Comparison of ENCODE assay signal across 22 mouse cellular contexts in genomic region chr2:58323274-58323673, GRCm38 (mm10). TPM values are rescaled to one million over a fixed set of nuclear protein-coding genes. Genes with fewer than 3 reads are reported as not detected.
A peak's percentile ranks its signal among the peaks of the same experiment; 100 is the strongest.
DNase-seq lines count a peak whose midpoint lies in the region; ATAC-seq lines count a peak whose summit lies in the region.
"Had no signal": no experiment of that assay in that cellular context is flagged by ENCODE, and none has a peak within 500 bp of the region (broad histone marks: within the 10 kb centered on the region; RNA-seq: fewer than 3 reads in every experiment).

No protein-coding gene starts in this region.

- H3K4me2 ChIP-seq in kidney, embryonic 14.5 days (replicated peaks; ENCODE audit: low read depth, low read length), result no peak overlapping the region
- H3K4me2 ChIP-seq: embryonic facial prominence, embryonic 15.5 days had no signal

- no peaks in the 10 kb centered on the region for H3K27me3 ChIP-seq in kidney, embryonic 14.5 days (ENCODE audit: control insufficient read depth, insufficient read depth, low read length)
- H3K27me3 ChIP-seq: embryonic facial prominence, embryonic 15.5 days; heart, embryonic 15.5 days; hindbrain, embryonic 13.5 days had no signal

- no peak overlapping the region for H3K4me3 ChIP-seq in kidney, embryonic 14.5 days (ENCODE audit: low read length)
- H3K4me3 ChIP-seq: embryonic facial prominence, embryonic 15.5 days; erythroblast, embryonic 14.5 days; heart, adult 2 months; hindbrain, embryonic 13.5 days had no signal

- H3K36me3 ChIP-seq in kidney, embryonic 14.5 days (ENCODE audit: control insufficient read depth, insufficient read depth, low read length), result no peaks in the 10 kb centered on the region
- H3K36me3 ChIP-seq: embryonic facial prominence, embryonic 15.5 days; forebrain, embryonic 10.5 days; heart, embryonic 15.5 days; hindbrain, embryonic 13.5 days had no signal

- H3K27ac ChIP-seq in kidney, embryonic 14.5 days (ENCODE audit: low read depth, low read length), result no peak overlapping the region
- H3K27ac ChIP-seq: embryonic facial prominence, embryonic 15.5 days; heart, adult 2 months; heart, embryonic 15.5 days; hindbrain, embryonic 13.5 days; hindbrain, postnatal 0 days had no signal

- peak; percentile 26 for DNase-seq in lung, postnatal 36 days
- no peak for DNase-seq in lung, postnatal 4 days
- peak; percentile 43 for DNase-seq in induced T-regulatory cell, adult 2 months (ENCODE audit: low read depth)
- no peak for DNase-seq in retina, postnatal 1 day
- no peak for DNase-seq in ovary, postnatal 14 days (ENCODE audit: low spot score)
- DNase-seq: adrenal gland, postnatal 25 days; cerebellum, adult 2 months; cerebellum, postnatal 10 days; gastrocnemius, postnatal 36 days; heart, adult 2 months; heart, postnatal 14 days had no signal

- 86% methylated on average over 6 of the region's 6 CpGs for WGBS in kidney, embryonic 14.5 days

- H3K9ac ChIP-seq in kidney, embryonic 14.5 days (ENCODE audit: low read depth, low read length), result no peak overlapping the region
- H3K9ac ChIP-seq: embryonic facial prominence, embryonic 15.5 days; heart, embryonic 15.5 days had no signal

- no peaks in the 10 kb centered on the region for H3K9me3 ChIP-seq in kidney, embryonic 14.5 days (ENCODE audit: control insufficient read depth, low read length)
- H3K9me3 ChIP-seq: embryonic facial prominence, embryonic 15.5 days; forebrain, embryonic 10.5 days; heart, embryonic 15.5 days; hindbrain, embryonic 13.5 days had no signal

- ATAC-seq in activated CD4-positive, CD25-positive, alpha-beta regulatory T cell, adult 4 months, result peak; percentile 50
- ATAC-seq in kidney, embryonic 14.5 days (ENCODE audit: low FRiP score, low TSS enrichment), result no peak
- ATAC-seq: forebrain, embryonic 14.5 days; hindbrain, postnatal 0 days; intestine, embryonic 16.5 days had no signal

- H3K4me1 ChIP-seq in kidney, embryonic 14.5 days (ENCODE audit: control insufficient read depth, insufficient read depth, low read length), result no peaks in the 10 kb centered on the region
- H3K4me1 ChIP-seq: hindbrain, embryonic 13.5 days had no signal

RNA-seq across cellular contexts. Expression of gene Acvr1c, which starts 34.4 kb away (rescaled TPM):
- polyA plus RNA-seq in activated CD4-positive, CD25-positive, alpha-beta regulatory T cell, adult 4 months (2017; shearing (Covaris generic)), result under 1 TPM; 0.24 to 0.87 TPM
- polyA plus RNA-seq in kidney, embryonic 14.5 days (2014; fragmentation: Nextera tagmentation; extraction: Ambion mirVana), result 0.11 and 0.20 TPM in 2 replicates
- polyA plus RNA-seq: embryonic facial prominence, embryonic 11.5 days; erythroblast, embryonic 14.5 days had no signal

Comparison
In these comparisons a context has a peak if more than half of its experiments do, and no peak if none do; other contexts are left out.
1. DNase-seq: peak in lung, postnatal 36 days (single experiment) and induced T-regulatory cell, adult 2 months (single experiment); none in lung, postnatal 4 days (0 of 2), retina, postnatal 1 day (single experiment) and ovary, postnatal 14 days (single experiment).